Mouse (Mus musculus): Measurements from ENCODE around the gene Gm45062. TPM values are rescaled to one million over a fixed set of nuclear protein-coding genes. Genes with fewer than 3 reads are reported as not detected.

Gm45062 gene
- polyA plus RNA-seq, 1 experiment from 2014 or later, result 8.1 TPM

DNA sequence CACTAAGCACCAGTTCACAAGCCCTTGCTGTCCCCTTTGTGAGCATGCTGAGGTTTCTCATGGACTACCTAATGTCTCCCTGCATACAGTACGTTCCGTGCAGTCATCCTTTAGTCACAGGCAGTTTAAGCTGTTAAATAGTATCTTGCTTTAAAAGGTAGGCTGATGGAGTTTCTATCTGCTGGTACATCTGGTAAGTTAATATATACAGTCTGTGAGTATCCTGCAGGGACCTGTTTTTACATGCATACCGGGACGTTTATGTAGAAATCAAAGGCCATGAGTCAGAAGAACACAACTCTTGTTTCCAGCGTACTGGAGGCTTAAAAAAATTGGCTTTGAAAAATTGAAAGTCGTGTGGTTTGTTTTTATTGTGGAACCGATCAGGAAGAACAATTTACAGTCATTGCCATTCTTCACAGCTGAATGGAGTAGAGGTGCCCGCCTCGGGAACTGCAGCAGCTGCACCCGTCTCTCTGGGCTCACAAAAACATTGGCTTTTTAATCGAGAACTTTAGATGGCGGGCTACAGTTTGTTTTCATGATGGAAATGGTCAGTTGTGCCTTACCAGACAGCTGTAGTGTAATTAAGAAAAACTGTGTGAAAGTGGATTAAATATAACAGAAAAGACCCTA is 93.4 kb downstream of the Gm45062 start:
- Histone ChIP-seq H3K4me1 (peaks cover 20% of the 10 kb centered on the region), H3K9me3 (replicated peaks) (no peaks in the 10 kb centered on the region), H3K4me2 (replicated peaks) (peak overlapping the region; percentile 5), H3K27me3 (no peaks in the 10 kb centered on the region), H3K36me3 (no peaks in the 10 kb centered on the region), H3K4me3 (replicated peaks) (no peak overlapping the region), H3K9ac (no peak overlapping the region), H3K27ac (replicated peaks) (no peak overlapping the region; the same call in 1 of the 2 replicates)
- ATAC-seq (ENCODE audit: insufficient number of reproducible peaks, low FRiP score, low TSS enrichment, low read depth), result no peak; the same call in 1 of the 2 replicates
- 14% methylated on average over 12 of the region's 12 CpGs for WGBS

DNA sequence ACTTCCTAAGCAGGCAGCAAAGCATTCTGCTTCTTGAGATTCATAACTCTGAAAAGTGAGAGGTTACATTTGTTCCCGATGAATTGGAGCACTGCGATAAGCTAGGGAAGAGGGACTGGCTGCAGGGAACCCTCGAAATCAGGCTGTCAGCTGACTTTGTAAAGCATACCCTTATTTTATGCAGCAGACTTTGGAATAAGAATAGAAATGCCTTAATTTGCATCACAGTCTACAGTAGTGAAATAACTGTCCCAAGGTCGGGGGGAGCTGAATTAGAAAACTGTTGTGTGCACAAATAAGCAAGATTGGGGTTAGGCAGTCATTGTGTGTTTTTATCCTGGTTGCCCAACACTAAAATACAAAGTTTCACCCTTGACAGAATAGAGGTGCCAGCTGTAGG is 94.2 kb downstream of the Gm45062 start:
- H3K36me3 ChIP-seq, result no peaks in the 10 kb centered on the region
- no peaks in the 10 kb centered on the region for H3K9me3 ChIP-seq (replicated peaks)
- no peaks in the 10 kb centered on the region for H3K27me3 ChIP-seq
- no peak overlapping the region for H3K4me2 ChIP-seq (replicated peaks)
- no peak for ATAC-seq (ENCODE audit: insufficient number of reproducible peaks, low FRiP score, low TSS enrichment, low read depth)
- peaks cover 20% of the 10 kb centered on the region for H3K4me1 ChIP-seq
- no peak overlapping the region for H3K9ac ChIP-seq
- 49% methylated on average over 4 of the region's 4 CpGs for WGBS
- no peak overlapping the region for H3K27ac ChIP-seq (replicated peaks)
- H3K4me3 ChIP-seq (replicated peaks), result no peak overlapping the region

DNA sequence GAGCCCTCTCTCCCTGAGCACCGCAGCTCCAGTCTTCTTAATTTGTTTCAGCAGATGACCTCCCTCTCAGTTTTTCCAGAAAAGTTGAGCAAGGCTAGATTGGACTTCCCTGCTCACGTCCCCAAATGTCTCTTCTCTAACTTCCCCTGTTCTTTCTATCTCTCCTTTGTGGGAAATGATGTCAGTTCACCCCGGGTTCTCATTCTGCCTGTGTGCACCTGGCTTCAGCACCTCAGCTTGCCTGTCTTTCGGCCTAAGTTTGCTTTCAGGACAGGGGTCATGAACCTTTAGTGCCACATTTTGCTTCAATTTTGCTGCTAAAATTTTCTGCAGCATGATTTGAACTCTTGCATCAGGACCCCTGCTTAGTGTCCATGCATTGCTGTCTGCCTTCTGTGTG is 95.6 kb downstream of the Gm45062 start:
- H3K27me3 ChIP-seq, result no peaks in the 10 kb centered on the region
- no peak for ATAC-seq (ENCODE audit: insufficient number of reproducible peaks, low FRiP score, low TSS enrichment, low read depth)
- no peak overlapping the region for H3K4me3 ChIP-seq (replicated peaks)
- H3K27ac ChIP-seq (replicated peaks), result no peak overlapping the region
- 84% methylated on average over 4 of the region's 4 CpGs for WGBS
- H3K4me1 ChIP-seq, result peaks cover 13% of the 10 kb centered on the region
- H3K9ac ChIP-seq, result no peak overlapping the region
- no peaks in the 10 kb centered on the region for H3K36me3 ChIP-seq
- H3K9me3 ChIP-seq (replicated peaks), result no peaks in the 10 kb centered on the region
- no peak overlapping the region for H3K4me2 ChIP-seq (replicated peaks)

DNA sequence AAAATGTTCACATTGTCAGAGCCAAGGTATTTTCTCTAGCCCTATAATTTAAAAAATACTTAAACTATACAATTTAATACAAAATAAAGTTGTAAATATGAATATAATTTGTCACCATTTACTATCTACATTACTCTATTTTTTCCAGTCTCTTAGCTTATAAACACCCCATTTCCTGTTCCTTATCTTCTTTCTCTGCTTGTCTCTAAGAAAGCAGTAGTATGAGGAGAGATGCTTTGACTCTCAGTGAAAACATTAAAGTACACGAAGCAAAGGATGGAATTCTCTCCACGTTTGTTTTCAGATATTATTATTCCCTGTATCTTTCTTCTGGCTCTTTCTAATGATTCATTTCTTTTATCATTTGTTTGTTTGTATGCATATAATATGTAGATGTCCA is 99.0 kb downstream of the Gm45062 start:
- Histone ChIP-seq H3K27ac (replicated peaks) (no peak overlapping the region), H3K4me3 (replicated peaks) (no peak overlapping the region), H3K4me1 (peaks cover 5% of the 10 kb centered on the region; the same call in 1 of the 2 replicates), H3K36me3 (no peaks in the 10 kb centered on the region), H3K4me2 (replicated peaks) (no peak overlapping the region), H3K9ac (no peak overlapping the region), H3K9me3 (replicated peaks) (no peaks in the 10 kb centered on the region), H3K27me3 (no peaks in the 10 kb centered on the region)
- ATAC-seq (ENCODE audit: insufficient number of reproducible peaks, low FRiP score, low TSS enrichment, low read depth), result no peak
- WGBS, result 70% methylated on average over 2 of the region's 2 CpGs

DNA sequence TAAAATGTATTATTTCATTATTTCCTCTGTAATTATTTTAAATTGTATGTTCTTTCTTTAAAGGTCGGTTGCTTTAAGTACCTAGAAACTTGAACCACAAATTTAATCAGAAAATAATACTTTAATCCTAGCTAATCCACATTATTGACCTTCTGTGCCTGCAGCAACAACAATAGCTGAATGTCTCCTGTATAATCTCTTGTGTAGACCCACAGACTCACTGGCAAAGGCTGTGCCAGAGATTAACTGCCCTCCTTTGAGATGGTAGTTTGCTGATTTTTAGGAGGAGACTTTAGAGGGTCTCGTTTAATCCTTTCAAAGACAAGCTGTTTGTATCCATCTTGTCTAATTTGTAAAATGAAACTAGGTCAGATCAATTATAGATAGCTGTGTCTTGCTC is 99.5 kb downstream of the Gm45062 start:
- H3K9me3 ChIP-seq (replicated peaks), result no peaks in the 10 kb centered on the region
- H3K4me3 ChIP-seq (replicated peaks), result no peak overlapping the region
- no peak overlapping the region for H3K9ac ChIP-seq
- no peak overlapping the region for H3K4me2 ChIP-seq (replicated peaks)
- H3K4me1 ChIP-seq, result no peaks in the 10 kb centered on the region
- no peaks in the 10 kb centered on the region for H3K36me3 ChIP-seq
- no peaks in the 10 kb centered on the region for H3K27me3 ChIP-seq
- ATAC-seq (ENCODE audit: insufficient number of reproducible peaks, low FRiP score, low TSS enrichment, low read depth), result no peak
- WGBS, result 43% methylated on average over 2 of the region's 2 CpGs
- H3K27ac ChIP-seq (replicated peaks), result no peak overlapping the region

DNA sequence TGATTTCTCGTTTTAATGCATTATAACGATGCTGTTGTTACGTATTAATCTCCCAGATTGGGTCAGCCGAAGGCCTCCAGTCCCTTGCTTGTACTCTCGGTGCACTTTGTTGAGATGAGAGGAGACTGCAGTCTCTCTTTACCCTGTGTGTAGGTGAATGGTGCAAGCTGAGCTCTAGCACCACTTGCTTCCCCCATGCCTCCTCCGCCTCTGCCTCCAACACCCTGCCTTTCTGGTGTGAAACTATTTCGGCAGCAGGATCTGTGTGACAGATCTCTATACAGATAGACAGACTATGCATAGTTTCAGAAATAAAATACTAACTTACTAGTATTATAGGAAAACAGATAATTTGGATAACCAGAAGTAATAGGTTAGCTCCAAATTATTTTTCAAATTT is 101.6 kb downstream of the Gm45062 start:
- WGBS, result 87% methylated on average over 7 of the region's 7 CpGs
- Histone ChIP-seq H3K4me3 (replicated peaks) (no peak overlapping the region), H3K4me1 (no peaks in the 10 kb centered on the region), H3K9me3 (replicated peaks) (no peaks in the 10 kb centered on the region), H3K36me3 (no peaks in the 10 kb centered on the region), H3K9ac (no peak overlapping the region), H3K27me3 (no peaks in the 10 kb centered on the region), H3K4me2 (replicated peaks) (no peak overlapping the region), H3K27ac (replicated peaks) (no peak overlapping the region)
- no peak for ATAC-seq (ENCODE audit: insufficient number of reproducible peaks, low FRiP score, low TSS enrichment, low read depth)

DNA sequence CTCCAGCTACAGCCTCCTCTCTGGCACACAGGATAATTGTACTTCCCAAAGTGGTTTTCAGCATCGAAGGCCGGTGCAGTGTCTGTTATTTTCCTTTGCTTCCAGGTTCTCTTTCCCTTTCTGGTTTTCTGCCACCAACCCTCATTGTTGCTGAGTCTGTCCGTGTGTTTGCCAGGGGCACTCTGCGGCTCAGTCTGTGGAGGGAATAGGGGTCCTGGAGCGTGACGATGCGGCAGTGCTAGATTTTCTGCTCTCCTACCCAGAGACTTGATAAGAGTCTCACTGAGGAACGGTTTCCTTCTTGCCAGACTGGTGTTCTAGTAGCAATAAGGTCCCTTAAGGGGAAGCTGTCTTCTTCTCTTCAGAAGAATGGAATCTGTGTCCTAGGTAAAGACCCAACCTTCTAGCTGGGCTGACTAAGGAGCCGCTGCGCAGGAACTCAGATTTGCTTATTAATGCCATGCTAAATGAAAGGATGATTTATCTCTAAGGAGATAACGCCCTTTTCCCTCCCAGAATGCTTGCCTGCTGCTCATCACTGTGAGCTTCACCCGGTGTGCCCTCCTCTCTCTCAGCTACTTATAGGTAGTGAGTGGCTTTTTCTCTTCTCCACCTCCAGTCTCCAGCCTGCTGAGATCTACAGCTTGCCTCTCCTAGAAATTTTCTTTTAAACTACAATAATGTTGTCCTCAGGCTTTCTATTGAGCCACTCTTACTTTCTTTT is 104.9 kb downstream of the Gm45062 start:
- no peak overlapping the region for H3K4me2 ChIP-seq (replicated peaks)
- no peaks in the 10 kb centered on the region for H3K4me1 ChIP-seq
- no peak overlapping the region for H3K9ac ChIP-seq
- H3K36me3 ChIP-seq, result no peaks in the 10 kb centered on the region
- no peak for ATAC-seq (ENCODE audit: insufficient number of reproducible peaks, low FRiP score, low TSS enrichment, low read depth)
- H3K4me3 ChIP-seq (replicated peaks), result no peak overlapping the region
- H3K27ac ChIP-seq (replicated peaks), result no peak overlapping the region
- H3K27me3 ChIP-seq, result no peaks in the 10 kb centered on the region
- 70% methylated on average over 12 of the region's 12 CpGs for WGBS
- no peaks in the 10 kb centered on the region for H3K9me3 ChIP-seq (replicated peaks)

DNA sequence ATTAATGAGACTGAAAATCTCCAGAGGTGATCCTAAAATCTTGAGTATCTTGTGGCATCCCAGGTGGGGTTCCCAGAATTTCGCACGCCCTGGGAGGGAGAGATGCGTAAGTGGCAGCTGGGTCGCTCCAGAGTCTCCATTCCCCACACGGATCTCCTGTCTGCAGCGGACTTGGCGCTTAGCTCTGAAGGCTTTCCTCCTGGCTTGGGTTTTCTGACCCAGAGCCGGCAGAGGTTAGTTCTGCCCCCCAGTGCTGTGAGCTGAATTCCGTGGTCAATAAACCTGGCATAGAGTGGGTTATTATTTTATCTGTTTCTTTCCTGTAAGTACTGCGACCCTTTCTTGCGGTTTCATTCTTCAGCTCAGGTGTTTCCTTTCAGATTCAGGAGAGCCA is 105.5 kb downstream of the Gm45062 start:
- Histone ChIP-seq H3K4me3 (replicated peaks) (no peak overlapping the region), H3K4me2 (replicated peaks) (no peak overlapping the region), H3K36me3 (no peaks in the 10 kb centered on the region), H3K9me3 (replicated peaks) (no peaks in the 10 kb centered on the region), H3K27me3 (no peaks in the 10 kb centered on the region), H3K27ac (replicated peaks) (no peak overlapping the region), H3K9ac (no peak overlapping the region), H3K4me1 (no peaks in the 10 kb centered on the region)
- ATAC-seq (ENCODE audit: insufficient number of reproducible peaks, low FRiP score, low TSS enrichment, low read depth), result no peak
- 87% methylated on average over 11 of the region's 11 CpGs for WGBS

DNA sequence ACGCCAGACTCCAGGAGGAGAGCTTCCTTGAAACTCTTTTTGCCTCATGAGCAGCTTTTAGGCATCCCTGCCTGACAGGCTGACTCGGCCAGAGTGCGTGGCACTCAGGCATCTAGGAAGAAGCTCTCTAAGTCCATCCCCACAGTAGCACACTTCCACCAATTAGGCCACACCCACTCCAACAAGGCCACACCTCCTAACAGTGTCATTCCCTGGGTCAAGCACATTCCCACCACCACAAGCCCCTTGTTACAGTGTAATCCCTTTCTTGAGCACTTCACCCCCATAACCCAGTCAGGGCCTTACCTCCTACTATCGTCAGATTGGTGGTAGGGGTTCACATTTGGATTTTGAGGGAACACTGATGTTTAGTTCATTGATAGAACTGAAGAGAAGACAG is 108.4 kb downstream of the Gm45062 start:
- Histone ChIP-seq H3K27ac (replicated peaks) (no peak overlapping the region), H3K9ac (no peak overlapping the region), H3K4me2 (replicated peaks) (no peak overlapping the region), H3K27me3 (no peaks in the 10 kb centered on the region), H3K36me3 (no peaks in the 10 kb centered on the region), H3K9me3 (replicated peaks) (no peaks in the 10 kb centered on the region), H3K4me3 (replicated peaks) (no peak overlapping the region), H3K4me1 (no peaks in the 10 kb centered on the region)
- no peak for ATAC-seq (ENCODE audit: insufficient number of reproducible peaks, low FRiP score, low TSS enrichment, low read depth)
- WGBS, result 92% methylated on average over 4 of the region's 4 CpGs

DNA sequence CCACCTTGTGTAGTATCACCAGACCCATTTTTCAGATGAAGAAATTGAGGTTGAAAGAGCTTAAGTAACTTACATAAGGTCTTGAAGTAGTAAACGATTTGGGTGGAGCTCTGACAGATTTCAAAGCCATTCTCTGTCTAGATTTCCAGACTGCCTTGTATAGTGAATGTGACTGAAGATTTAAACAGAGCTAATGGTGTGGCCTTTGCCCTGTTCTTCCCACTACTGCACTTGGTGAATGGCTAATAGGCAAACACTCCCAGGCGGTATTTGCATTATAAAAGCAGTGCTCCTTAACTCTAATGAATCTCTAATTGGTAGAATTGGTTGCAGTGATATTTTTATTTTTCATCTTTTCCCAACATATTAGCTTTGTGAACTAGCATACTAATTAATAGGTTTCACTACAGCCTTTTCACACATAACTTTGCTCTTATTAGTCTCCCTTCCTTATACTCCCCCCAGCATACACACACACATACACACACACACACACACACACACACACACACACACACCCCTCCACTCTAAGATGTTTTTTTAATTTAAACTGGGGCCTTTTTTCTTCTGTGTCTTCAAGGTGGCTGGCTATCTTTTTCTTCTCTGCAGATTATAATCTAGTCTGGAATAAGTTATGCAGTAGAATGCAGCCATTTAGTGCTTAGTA is 109.1 kb downstream of the Gm45062 start:
- Histone ChIP-seq H3K4me1 (no peaks in the 10 kb centered on the region), H3K9ac (no peak overlapping the region), H3K27ac (replicated peaks) (no peak overlapping the region), H3K4me2 (replicated peaks) (no peak overlapping the region), H3K27me3 (no peaks in the 10 kb centered on the region), H3K9me3 (replicated peaks) (no peaks in the 10 kb centered on the region), H3K36me3 (no peaks in the 10 kb centered on the region), H3K4me3 (replicated peaks) (no peak overlapping the region)
- 84% methylated on average over 2 of the region's 2 CpGs for WGBS
- no peak for ATAC-seq (ENCODE audit: insufficient number of reproducible peaks, low FRiP score, low TSS enrichment, low read depth)

DNA sequence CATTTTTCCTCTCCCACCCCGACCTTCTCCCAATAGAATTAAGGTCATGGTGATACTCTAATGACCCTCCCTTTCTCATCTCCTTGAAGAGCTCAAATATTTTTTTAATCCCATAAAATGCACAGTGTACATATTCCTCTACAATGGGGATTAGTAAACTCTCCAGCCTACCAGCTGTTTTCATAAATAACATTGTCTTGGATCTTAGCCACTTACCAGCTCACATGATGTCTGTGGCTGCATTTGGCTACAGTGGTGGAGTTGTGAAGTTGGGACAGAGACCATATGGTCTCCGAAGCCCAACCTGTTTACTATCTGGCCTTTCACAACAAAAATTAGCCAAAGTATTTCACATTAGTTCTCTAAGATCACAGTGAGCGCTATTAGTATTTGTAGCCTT is 111.4 kb downstream of the Gm45062 start:
- Histone ChIP-seq H3K4me3 (replicated peaks) (no peak overlapping the region), H3K36me3 (no peaks in the 10 kb centered on the region), H3K4me2 (replicated peaks) (no peak overlapping the region), H3K27me3 (no peaks in the 10 kb centered on the region), H3K9ac (no peak overlapping the region), H3K4me1 (no peaks in the 10 kb centered on the region), H3K27ac (replicated peaks) (no peak overlapping the region), H3K9me3 (replicated peaks) (no peaks in the 10 kb centered on the region)
- 76% methylated on average over 3 of the region's 3 CpGs for WGBS
- ATAC-seq (ENCODE audit: insufficient number of reproducible peaks, low FRiP score, low TSS enrichment, low read depth), result no peak

Measured in embryonic facial prominence, embryonic 15.5 days (tissue).